Mouse (Mus musculus) hindbrain, postnatal 0 days (tissue): Measurements from ENCODE around the gene Ccdc106. TPM values are rescaled to one million over a fixed set of nuclear protein-coding genes. Genes with fewer than 3 reads are reported as not detected.

Experiments
- ATAC-seq: fragments of 200-750 bp; cut with Nextera tagmentation; 2 replicates; pipeline ENCODE4 v1.8.0; 2017; ENCODE audit warnings: mild to moderate bottlenecking, moderate TSS enrichment, moderate library complexity
- DNase-seq: peaks from one replicate; pipeline ENCODE4 v3.0.0-alpha.2; 2015; ENCODE audit warnings: low spot score
- H3K27ac ChIP-seq: fragments of 300-500 bp; sonication (generic); 2 replicates; pipeline ENCODE4 v1.5.1; 2014; ENCODE audit warnings: mild to moderate bottlenecking
- H3K27me3 ChIP-seq: fragments of 300-500 bp; sonication (generic); 2 replicates; pipeline ENCODE4 v1.6.1; 2014; ENCODE audit warnings: low read length, mixed read lengths; ENCODE audit not compliant: insufficient read depth
- H3K36me3 ChIP-seq: fragments of 300-500 bp; sonication (generic); 2 replicates; pipeline ENCODE4 v1.6.1; 2014; ENCODE audit warnings: low read length, mixed read lengths; ENCODE audit not compliant: insufficient read depth
- H3K4me1 ChIP-seq: fragments of 300-500 bp; sonication (generic); 2 replicates; pipeline ENCODE4 v1.6.1; 2014; ENCODE audit warnings: antibody characterized with exemption, low read length, mixed read lengths; ENCODE audit not compliant: insufficient read depth
- H3K4me2 ChIP-seq: fragments of 300-500 bp; sonication (generic); 2 replicates; pipeline ENCODE4 v1.6.1; 2014; ENCODE audit warnings: low read depth, mild to moderate bottlenecking, low read length, moderate library complexity, mixed read lengths
- H3K4me3 ChIP-seq: fragments of 300-500 bp; sonication (generic); 2 replicates; pipeline ENCODE4 v1.5.1; 2014; ENCODE audit warnings: low read length
- H3K9ac ChIP-seq: fragments of 300-500 bp; sonication (generic); replicated peaks from 2 replicates; pipeline ENCODE4 v1.6.1; 2014; ENCODE audit warnings: mild to moderate bottlenecking, low read length, moderate library complexity, mixed read lengths
- H3K9me3 ChIP-seq: fragments of 300-500 bp; sonication (generic); 2 replicates; pipeline ENCODE4 v1.6.1; 2016; ENCODE audit warnings: low read length, mixed read lengths
- CTCF ChIP-seq: IDR thresholded peaks from 2 replicates; pipeline ENCODE4 v1.5.1; 2016; ENCODE audit warnings: antibody characterized with exemption, control low read depth, low read depth
- WGBS: fragments of 180-500 bp; shearing (Covaris S2); extraction: QIAGEN DNeasy Blood & Tissue Kit; methylation state at CpG from one replicate; pipeline ENCODE4 v1.1.7; 2014; 5-methylcytosine and 5-hydroxymethylcytosine counted together
- polyA plus RNA-seq: library from polyadenylated mRNA; unstranded; fragments of >200 nt; fragmentation: Nextera tagmentation; extraction: Ambion mirVana; gene quantifications from 2 replicates; pipeline ENCODE4 v1.2.1, GENCODE M21; 2015
- total RNA-seq: library from RNA; depleted of rRNA; stranded (reverse); fragments of >200 nt; gene quantifications from 2 replicates; pipeline ENCODE4 v1.2.3, GENCODE M21; 2014; rRNA removed

The Ccdc106 gene
- total RNA-seq (39.6 and 76.5 TPM in 2 replicates), polyA plus RNA-seq (61.6 and 62.1 TPM in 2 replicates)

DNA sequence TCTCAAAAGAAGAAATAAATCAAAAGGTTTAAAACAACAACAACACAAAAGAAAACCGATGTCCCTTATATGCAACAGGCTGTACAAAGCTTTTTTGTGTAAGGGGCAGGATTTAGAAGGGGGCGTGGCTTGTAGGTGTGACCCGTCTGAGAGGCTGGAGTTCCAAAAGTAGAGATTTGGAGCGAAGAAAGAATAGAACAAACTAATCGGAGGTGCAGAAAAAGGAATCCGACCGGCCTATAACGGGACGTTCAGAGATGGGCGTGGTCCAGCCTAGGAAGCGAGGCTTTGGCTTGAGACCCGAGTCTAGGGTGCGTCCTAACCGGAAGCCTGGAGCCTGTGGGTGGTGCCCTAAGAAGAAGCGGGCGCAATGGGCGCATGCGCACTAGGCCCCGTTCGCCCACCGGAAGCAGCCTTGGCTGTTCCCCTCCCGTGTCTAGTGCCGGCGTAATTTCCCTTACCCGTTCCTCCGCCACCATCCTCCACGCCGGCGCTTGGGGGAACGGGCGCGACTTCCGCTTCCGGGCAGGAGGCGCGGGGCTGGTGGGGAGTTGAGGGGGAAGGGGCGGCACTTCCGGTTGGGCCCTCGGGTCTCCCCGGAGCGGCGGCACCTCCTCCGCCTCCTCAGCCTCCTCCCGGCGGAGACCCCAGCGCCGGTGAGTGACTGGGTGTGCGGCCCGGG, at the start of gene Ccdc106, which contains the start of gene Zfp865:
Gene Ccdc106 (plus strand): TSS at position 554 of the 682 bp plus-strand sequence.
Gene Zfp865 (plus strand): TSS at position 377 of the 682 bp plus-strand sequence.
- Histone ChIP-seq H3K4me1 (peaks cover 7% of the 10 kb centered on the region), H3K4me3 (peak within 1 kb of the TSS; percentile 60), H3K27ac (peak within 1 kb of the TSS; percentile 93), H3K9me3 (no peaks in the 10 kb centered on the region), H3K9ac (peak within 1 kb of the TSS; percentile 96), H3K4me2 (peak within 1 kb of the TSS; percentile 86), H3K36me3 (peaks cover 11% of the 10 kb centered on the region; the same call in 1 of the 2 replicates), H3K27me3 (no peaks in the 10 kb centered on the region)
- WGBS = under 1% methylated on average over 49 of the region's 49 CpGs
- TF ChIP-seq CTCF = no peak
- DNase-seq (peak; percentile 99), ATAC-seq (peak; percentile 90)

DNA sequence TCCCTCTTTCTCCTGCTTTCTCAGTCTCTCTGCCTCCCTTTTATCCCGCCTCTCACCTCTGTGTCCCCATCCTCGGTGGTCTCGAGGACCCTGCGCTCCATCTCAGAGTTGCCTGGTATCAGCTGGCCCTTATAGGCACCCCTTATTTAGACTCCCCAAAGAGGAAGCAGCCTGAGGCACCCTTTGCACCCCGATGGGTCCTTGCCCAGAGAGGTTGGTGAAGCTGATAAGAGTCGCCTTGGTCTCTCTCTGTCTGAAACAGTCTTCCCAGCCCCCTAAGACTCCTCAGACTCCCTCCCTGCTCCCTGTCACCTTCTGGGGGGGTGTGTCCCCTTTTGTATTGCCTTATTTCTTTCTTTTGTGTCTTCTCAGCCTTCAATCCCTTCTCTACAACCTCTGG, 49.3 kb upstream of the Ccdc106 start, which contains the start of gene Sbk3:
Gene Sbk3 (minus strand): TSS at position 101 of the 400 bp plus-strand sequence.
- no peaks in the 10 kb centered on the region for H3K36me3 ChIP-seq
- no peak within 1 kb of the TSS for H3K4me2 ChIP-seq
- no peaks in the 10 kb centered on the region for H3K9me3 ChIP-seq
- H3K27ac ChIP-seq = no peak within 1 kb of the TSS
- TF ChIP-seq CTCF = no peak
- H3K27me3 ChIP-seq = no peaks in the 10 kb centered on the region
- 45% methylated on average over 6 of the region's 6 CpGs for WGBS
- H3K4me1 ChIP-seq = no peaks in the 10 kb centered on the region
- DNase-seq (no peak), ATAC-seq (no peak)
- no peak within 1 kb of the TSS for H3K9ac ChIP-seq
- H3K4me3 ChIP-seq = no peak within 1 kb of the TSS

DNA sequence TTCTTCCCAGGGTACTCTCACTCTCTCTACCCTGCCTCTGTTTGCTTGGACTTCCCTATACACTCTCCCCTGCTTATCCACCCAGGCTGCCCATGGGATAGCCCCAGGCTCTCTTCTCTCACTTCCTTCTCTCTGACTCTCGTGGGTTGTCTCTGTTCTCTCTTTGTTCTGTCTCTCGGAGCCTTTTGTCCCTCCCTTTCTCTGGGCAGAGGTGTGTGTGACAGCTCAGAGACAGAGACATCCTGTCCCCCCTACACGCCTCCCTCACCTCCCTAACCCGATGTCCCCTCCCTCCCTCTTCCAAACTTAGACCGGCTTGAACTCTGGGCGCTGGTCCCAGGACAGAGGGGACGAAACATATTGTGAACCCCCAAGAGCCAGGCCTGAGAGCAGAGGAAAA, 48.6 kb upstream of the Ccdc106 start:
- Histone ChIP-seq H3K9ac (no peak overlapping the region), H3K9me3 (no peaks in the 10 kb centered on the region), H3K36me3 (no peaks in the 10 kb centered on the region), H3K4me3 (no peak overlapping the region), H3K4me1 (no peaks in the 10 kb centered on the region), H3K27ac (no peak overlapping the region), H3K27me3 (no peaks in the 10 kb centered on the region), H3K4me2 (no peak overlapping the region)
- no peak for TF ChIP-seq CTCF
- DNase-seq (no peak), ATAC-seq (no peak)
- 23% methylated on average over 7 of the region's 7 CpGs for WGBS

GRCm38 (mm10) chr7:4972321-4973047, 47.9 kb upstream of the Ccdc106 start:
- 75% methylated on average over 18 of the region's 18 CpGs for WGBS
- Histone ChIP-seq H3K9ac (no peak overlapping the region), H3K4me3 (no peak overlapping the region), H3K27me3 (no peaks in the 10 kb centered on the region), H3K9me3 (no peaks in the 10 kb centered on the region), H3K36me3 (no peaks in the 10 kb centered on the region), H3K4me1 (no peaks in the 10 kb centered on the region), H3K4me2 (no peak overlapping the region), H3K27ac (no peak overlapping the region)
- TF ChIP-seq CTCF = no peak
- ATAC-seq (no peak), DNase-seq (no peak)

DNA sequence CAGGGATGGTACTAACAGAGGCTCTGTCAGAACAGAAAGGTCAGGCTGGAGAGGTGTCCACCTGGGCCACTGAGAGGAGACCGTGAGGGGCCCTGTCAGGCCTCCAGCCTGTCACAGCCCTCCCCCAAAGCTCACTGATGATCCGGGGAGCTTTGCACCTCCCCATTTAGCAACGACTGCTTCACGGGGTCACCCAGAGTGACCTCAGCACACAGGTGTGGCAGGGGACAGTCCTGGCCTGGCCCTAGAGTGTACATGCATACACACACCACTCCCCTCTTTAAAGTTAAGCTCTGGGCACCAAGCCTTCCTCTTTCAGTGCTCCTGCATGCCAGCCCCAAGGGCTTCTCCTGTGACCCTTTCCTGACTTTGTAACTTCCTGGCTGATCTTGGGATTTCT, 44.9 kb upstream of the Ccdc106 start:
- no peak for ATAC-seq
- TF ChIP-seq CTCF = no peak
- no peak overlapping the region for H3K4me3 ChIP-seq
- no peak overlapping the region for H3K4me2 ChIP-seq
- WGBS = 67% methylated on average over 4 of the region's 4 CpGs
- no peak for DNase-seq
- no peak overlapping the region for H3K27ac ChIP-seq
- H3K9ac ChIP-seq = no peak overlapping the region
- no peaks in the 10 kb centered on the region for H3K4me1 ChIP-seq
- H3K36me3 ChIP-seq = no peaks in the 10 kb centered on the region
- no peaks in the 10 kb centered on the region for H3K9me3 ChIP-seq
- no peaks in the 10 kb centered on the region for H3K27me3 ChIP-seq

- H3K4me2 ChIP-seq = no peak overlapping the region
- TF ChIP-seq CTCF = peak; percentile 14; the same call in 1 of the 2 replicates
- no peaks in the 10 kb centered on the region for H3K9me3 ChIP-seq
- H3K27me3 ChIP-seq = no peaks in the 10 kb centered on the region
- no peak overlapping the region for H3K4me3 ChIP-seq
- 94% methylated on average over 7 of the region's 7 CpGs for WGBS
- H3K9ac ChIP-seq = no peak overlapping the region
- no peaks in the 10 kb centered on the region for H3K36me3 ChIP-seq
- DNase-seq (no peak), ATAC-seq (no peak)
- no peak overlapping the region for H3K27ac ChIP-seq
- no peaks in the 10 kb centered on the region for H3K4me1 ChIP-seq
Observed at GRCm38 (mm10) chr7:4976832-4977231, 43.5 kb upstream of the Ccdc106 start.
